ENCODE assay signal across 8 mouse cellular contexts in the genomic region with DNA sequence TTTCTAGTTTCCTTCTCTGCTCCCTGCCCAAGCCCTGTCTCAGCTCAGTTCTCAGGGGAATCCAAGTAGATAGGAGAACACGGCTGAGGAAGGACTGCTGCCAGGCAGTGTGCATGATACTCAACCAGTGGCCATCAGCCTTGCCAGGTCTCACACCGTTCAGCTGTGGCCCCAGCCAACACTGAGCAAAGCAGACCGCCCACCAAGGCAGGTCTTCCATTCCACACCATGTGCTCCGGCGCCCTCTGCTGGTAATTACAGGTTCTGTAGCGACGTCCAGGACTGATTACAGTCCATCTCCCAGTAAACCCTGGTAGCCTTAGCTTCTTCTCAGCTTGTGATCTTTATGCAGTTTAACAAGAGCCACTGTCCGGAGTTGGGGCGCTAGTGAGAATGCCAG.
DNase-seq lines count a peak whose midpoint lies in the region; ATAC-seq lines count a peak whose summit lies in the region.

No protein-coding gene starts in this region.

- H3K9ac ChIP-seq in neural tube, embryonic 15.5 days (replicated peaks): no peak overlapping the region
- no peak overlapping the region for H3K9ac ChIP-seq in liver, embryonic 13.5 days

- H3K27ac ChIP-seq in neural tube, embryonic 15.5 days (replicated peaks): no peak overlapping the region
- H3K27ac ChIP-seq in liver, embryonic 13.5 days: no peak overlapping the region

- H3K36me3 ChIP-seq in neural tube, embryonic 15.5 days: no peaks in the 10 kb centered on the region
- H3K36me3 ChIP-seq in liver, embryonic 13.5 days: no peaks in the 10 kb centered on the region

- 18% methylated on average over 9 of the region's 9 CpGs for WGBS in neural tube, embryonic 15.5 days
- 17% methylated on average over 9 of the region's 9 CpGs for WGBS in liver, embryonic 13.5 days (ENCODE audit: insufficient replicate concordance)

- DNase-seq in neural tube, embryonic 10.5 days (ENCODE audit: extremely low spot score, low spot score): peak; percentile 72
- peak; percentile 60 for DNase-seq in c-Kit-positive CD71-negative TER-119-negative erythroid progenitor cells, embryonic 14.5 days (ENCODE audit: low read depth)
- peak; percentile 26 to 38 for DNase-seq in frontal cortex, postnatal 25 days (ENCODE audit: low spot score in 2 of 2)
- peak; percentile 78 for DNase-seq in kidney, adult 18-20 months
- peak; percentile 26 for DNase-seq in liver, embryonic 13.5 days
- peak; percentile 60 to 61 for DNase-seq in right cerebral cortex, adult 2 months (ENCODE audit: low spot score in 2 of 2)
- peak; percentile 37 to 74 for DNase-seq in urinary bladder, postnatal 4 days (ENCODE audit: low spot score in 2 of 2)

- no peaks in the 10 kb centered on the region for H3K9me3 ChIP-seq in neural tube, embryonic 15.5 days (replicated peaks)
- H3K9me3 ChIP-seq in liver, embryonic 13.5 days (replicated peaks): no peaks in the 10 kb centered on the region

- peaks cover 15% of the 10 kb centered on the region; the same call in 1 of the 2 replicates for H3K27me3 ChIP-seq in neural tube, embryonic 15.5 days (replicated peaks)
- no peaks in the 10 kb centered on the region for H3K27me3 ChIP-seq in liver, embryonic 13.5 days

- no peak overlapping the region for H3K4me2 ChIP-seq in neural tube, embryonic 15.5 days
- no peak overlapping the region for H3K4me2 ChIP-seq in liver, embryonic 13.5 days

- no peak overlapping the region for H3K4me3 ChIP-seq in neural tube, embryonic 15.5 days (replicated peaks)
- H3K4me3 ChIP-seq in liver, embryonic 13.5 days (replicated peaks): no peak overlapping the region

- H3K4me1 ChIP-seq in neural tube, embryonic 15.5 days: peaks cover 12% of the 10 kb centered on the region
- H3K4me1 ChIP-seq in liver, embryonic 13.5 days (replicated peaks): no peaks in the 10 kb centered on the region

- no peak for ATAC-seq in neural tube, embryonic 15.5 days (ENCODE audit: low FRiP score)
- peak; percentile 26; the same call in 1 of the 2 replicates for ATAC-seq in liver, embryonic 13.5 days (ENCODE audit: low read depth)

Comparison
In these comparisons a context has a peak if more than half of its experiments do, and no peak if none do; other contexts are left out.
1. DNase-seq: peak in every context shown above with its lines; median percentile 78 in kidney, adult 18-20 months; 72 in neural tube, embryonic 10.5 days; 60 in right cerebral cortex, adult 2 months; 60 in c-Kit-positive CD71-negative TER-119-negative erythroid progenitor cells, embryonic 14.5 days; 56 in urinary bladder, postnatal 4 days; 32 in frontal cortex, postnatal 25 days; 26 in liver, embryonic 13.5 days.